Mouse (Mus musculus) adrenal gland, adult 10 weeks (tissue): ENCODE results near the gene Dcbld2. TPM values are rescaled to one million over a fixed set of nuclear protein-coding genes. Genes with fewer than 3 reads are reported as not detected.

Source experiments
- polyA plus RNA-seq: library from polyadenylated mRNA; stranded (reverse); fragments of 350-450 nt; fragmentation: Illumina TruSeq; extraction: RNeasy Lipid Tissue Mini Kit (QIAGEN cat#74804); gene quantifications from one replicate; pipeline ENCODE4 v1.2.3, GENCODE M21; 2014; ENCODE audit warnings: low read depth, low replicate concordance

Gene Dcbld2
- polyA plus RNA-seq: 14.2 TPM

DNA sequence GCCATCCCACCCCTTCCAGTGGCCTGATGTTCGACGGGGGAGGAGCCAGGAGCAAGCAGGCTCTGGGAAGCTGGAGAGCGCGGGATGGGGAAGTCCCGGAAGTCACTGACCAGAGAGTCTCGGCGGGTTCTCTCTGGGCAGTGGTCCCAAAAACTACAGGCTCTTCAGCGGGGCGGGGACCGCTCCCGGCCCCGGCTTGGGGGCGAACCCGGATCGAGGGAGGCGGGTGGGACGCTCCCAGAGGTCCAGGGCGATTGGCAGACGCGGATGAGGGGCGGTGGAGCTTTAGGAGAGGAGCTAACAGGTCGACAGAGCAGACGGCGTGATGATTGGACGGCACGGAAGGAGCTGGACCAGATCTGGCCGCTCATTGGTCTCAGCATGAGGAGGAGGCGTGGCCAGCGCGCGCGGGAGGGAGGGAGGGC lies at the start of gene Dcbld2:
Gene Dcbld2 (plus strand): TSS at position 382 of the 425 bp plus-strand sequence.

Other genes with a start within 250 kb of the Dcbld2 start
- gene St3gal6, start 115.8 kb downstream of the Dcbld2 start, polyA plus RNA-seq: 52.7 TPM
- not detected for gene Gm813, start 208.5 kb downstream of the Dcbld2 start, polyA plus RNA-seq
- gene E330017A01Rik, start 230.3 kb downstream of the Dcbld2 start, polyA plus RNA-seq: not detected